Mouse (Mus musculus) stomach, embryonic 16.5 days (tissue): ENCODE results near the gene Fxr2. TPM values are rescaled to one million over a fixed set of nuclear protein-coding genes. Genes with fewer than 3 reads are reported as not detected.

Experiments used
- microRNA counts: library from miRNA; unstranded; fragments of <30 nt; microRNA quantifications from one replicate; lab custom pipeline; 2016
- microRNA-seq: library from miRNA; unstranded; fragments of <30 nt; microRNA quantifications from one replicate; pipeline ENCODE4, GENCODE M21; 2016
- polyA plus RNA-seq: library from polyadenylated mRNA; unstranded; fragments of >200 nt; fragmentation: Nextera tagmentation; extraction: Ambion mirVana; gene quantifications from 2 replicates; pipeline ENCODE4 v1.2.1, GENCODE M21; 2015

Gene Fxr2
- polyA plus RNA-seq, 1 experiment from 2014 or later: 20.9 TPM

MicroRNA genes within 50 kb of the gene (microRNA counts, 519-probe panel; counts per million panel counts)
- microRNA mmu-miR-1934 (lab: Ali Mortazavi, UCI) (not detected), microRNA mmu-miR-467f (lab: Ali Mortazavi, UCI) (2,797 counts per million, percentile 64 among the panel's probes with 10 or more counts)

Small RNAs within 50 kb of the gene (microRNA-seq; reads per million reads assigned to microRNA genes)
- gene Mir1934 (2.8 reads per million, percentile 15 among the genes with 10 or more reads in this experiment), gene Mir467f (not detected)

Other genes with a start within 250 kb of the Fxr2 start
- gene Naa38, start 237.5 kb upstream of the Fxr2 start, polyA plus RNA-seq: 144 and 148 TPM in 2 replicates
- gene Cyb5d1, start 237.4 kb upstream of the Fxr2 start, polyA plus RNA-seq: 29.4 TPM in 2 replicates
- gene Tmem88, start 234.8 kb upstream of the Fxr2 start, polyA plus RNA-seq: 26.4 and 28.7 TPM in 2 replicates
- gene Kdm6b, start 219.3 kb upstream of the Fxr2 start, polyA plus RNA-seq: 21.2 and 21.4 TPM in 2 replicates
- gene Dnah2, start 83.9 kb upstream of the Fxr2 start, polyA plus RNA-seq: 0.54 and 0.69 TPM in 2 replicates
- gene Efnb3, start 72.8 kb upstream of the Fxr2 start, polyA plus RNA-seq: 7.2 and 7.3 TPM in 2 replicates
- 19.3 and 21.6 TPM in 2 replicates for gene Wrap53, start 52.7 kb upstream of the Fxr2 start, polyA plus RNA-seq
- 118 and 120 TPM in 2 replicates for gene Trp53, start 52.6 kb upstream of the Fxr2 start, polyA plus RNA-seq
- gene Atp1b2, start 27.0 kb upstream of the Fxr2 start, polyA plus RNA-seq: 9.5 and 10.4 TPM in 2 replicates
- 1.3 and 2.2 TPM in 2 replicates for gene Shbg, start 15.1 kb upstream of the Fxr2 start, polyA plus RNA-seq
- gene Sat2, start 11.0 kb upstream of the Fxr2 start, polyA plus RNA-seq: 18.1 and 19.6 TPM in 2 replicates
- gene Sox15, start 22.3 kb downstream of the Fxr2 start, polyA plus RNA-seq: 7.7 and 7.9 TPM in 2 replicates
- gene Mpdu1, start 29.7 kb downstream of the Fxr2 start, polyA plus RNA-seq: 67.7 and 68.8 TPM in 2 replicates
- gene Cd68, start 33.2 kb downstream of the Fxr2 start, polyA plus RNA-seq: 18.9 and 19.6 TPM in 2 replicates
- gene Eif4a1, start 39.4 kb downstream of the Fxr2 start, polyA plus RNA-seq: 454 and 462 TPM in 2 replicates
- gene Senp3, start 49.1 kb downstream of the Fxr2 start, polyA plus RNA-seq: 66.3 and 68.5 TPM in 2 replicates
- 0.59 and 1.0 TPM in 2 replicates for gene Tnfsf13, start 52.8 kb downstream of the Fxr2 start, polyA plus RNA-seq
- gene Tnfsf12, start 62.9 kb downstream of the Fxr2 start, polyA plus RNA-seq: 8.8 and 9.6 TPM in 2 replicates
- gene Tnfsfm13, start 63.1 kb downstream of the Fxr2 start, polyA plus RNA-seq: 2.9 and 4.2 TPM in 2 replicates
- 17.7 and 20.6 TPM in 2 replicates for gene Polr2a, start 125.6 kb downstream of the Fxr2 start, polyA plus RNA-seq
- 0.17 TPM in 1 of 2 replicates, not detected in the other for gene Slc35g3, start 129.0 kb downstream of the Fxr2 start, polyA plus RNA-seq
- 3.4 TPM in 2 replicates for gene Zbtb4, start 132.9 kb downstream of the Fxr2 start, polyA plus RNA-seq
- gene Chrnb1, start 163.0 kb downstream of the Fxr2 start, polyA plus RNA-seq: 5.3 and 10.3 TPM in 2 replicates
- gene Fgf11, start 168.9 kb downstream of the Fxr2 start, polyA plus RNA-seq: 1.8 and 2.5 TPM in 2 replicates
- 14.2 and 15.0 TPM in 2 replicates for gene Tmem102, start 172.6 kb downstream of the Fxr2 start, polyA plus RNA-seq
- 0.03 TPM in 1 of 2 replicates, not detected in the other for gene Gm39566, start 182.3 kb downstream of the Fxr2 start, polyA plus RNA-seq
- not detected in 2 replicates for gene Spem2, start 185.5 kb downstream of the Fxr2 start, polyA plus RNA-seq
- gene Spem1, start 189.2 kb downstream of the Fxr2 start, polyA plus RNA-seq: not detected in 2 replicates
- gene Nlgn2, start 204.8 kb downstream of the Fxr2 start, polyA plus RNA-seq: 5.3 and 6.4 TPM in 2 replicates
- 377 and 401 TPM in 2 replicates for gene Tmem256, start 205.5 kb downstream of the Fxr2 start, polyA plus RNA-seq
- 85.1 and 98.5 TPM in 2 replicates for gene Plscr3, start 213.4 kb downstream of the Fxr2 start, polyA plus RNA-seq
- gene Tnk1, start 225.7 kb downstream of the Fxr2 start, polyA plus RNA-seq: 15.3 and 19.1 TPM in 2 replicates
- gene Tmem95, start 245.0 kb downstream of the Fxr2 start, polyA plus RNA-seq: not detected in 2 replicates
- gene Kctd11, start 248.4 kb downstream of the Fxr2 start, polyA plus RNA-seq: 15.1 and 24.7 TPM in 2 replicates